Mouse (Mus musculus): Measurements from ENCODE around the gene Rbms3. TPM values are rescaled to one million over a fixed set of nuclear protein-coding genes. Genes with fewer than 3 reads are reported as not detected.

Rbms3 gene
- polyA plus RNA-seq, 1 experiment from 2014 or later: 86.1 TPM

GRCm38 (mm10) chr9:117356764-117357442, 272.8 kb downstream of the Rbms3 start:
- Histone ChIP-seq H3K4me3 (ENCODE audit: low read depth, low read length) (no peak overlapping the region), H3K27me3 (replicated peaks; ENCODE audit: control insufficient read depth, insufficient read depth, low read length) (no peaks in the 10 kb centered on the region), H3K36me3 (ENCODE audit: control insufficient read depth, insufficient read depth, low read length) (no peaks in the 10 kb centered on the region), H3K9ac (ENCODE audit: low read depth, low read length) (no peak overlapping the region), H3K9me3 (ENCODE audit: control insufficient read depth, low read length) (no peaks in the 10 kb centered on the region), H3K27ac (replicated peaks; ENCODE audit: low read depth, low read length) (no peak overlapping the region), H3K4me2 (ENCODE audit: low read depth, low read length) (peak overlapping the region; percentile 24; the same call in 1 of the 2 replicates), H3K4me1 (ENCODE audit: control insufficient read depth, insufficient read depth, low read length) (peaks cover 5% of the 10 kb centered on the region; the same call in 1 of the 2 replicates)
- ATAC-seq (ENCODE audit: low read depth) (peak; percentile 86), DNase-seq (ENCODE audit: low spot score) (peak; percentile 78)
- 15% methylated on average over 9 of the region's 9 CpGs for WGBS

- no peak overlapping the region for H3K4me3 ChIP-seq (ENCODE audit: low read depth, low read length)
- no peaks in the 10 kb centered on the region for H3K36me3 ChIP-seq (ENCODE audit: control insufficient read depth, insufficient read depth, low read length)
- DNase-seq (ENCODE audit: low spot score): no peak
- H3K9ac ChIP-seq (ENCODE audit: low read depth, low read length): no peak overlapping the region
- H3K4me2 ChIP-seq (ENCODE audit: low read depth, low read length): no peak overlapping the region
- H3K4me1 ChIP-seq (ENCODE audit: control insufficient read depth, insufficient read depth, low read length): peaks cover 5% of the 10 kb centered on the region; the same call in 1 of the 2 replicates
- WGBS: 83% methylated on average over 5 of the region's 5 CpGs
- no peaks in the 10 kb centered on the region for H3K9me3 ChIP-seq (ENCODE audit: control insufficient read depth, low read length)
- H3K27me3 ChIP-seq (replicated peaks; ENCODE audit: control insufficient read depth, insufficient read depth, low read length): no peaks in the 10 kb centered on the region
- no peak for ATAC-seq (ENCODE audit: low read depth)
- no peak overlapping the region for H3K27ac ChIP-seq (replicated peaks; ENCODE audit: low read depth, low read length)
Measured at GRCm38 (mm10) chr9:117355501-117355900, 274.2 kb downstream of the Rbms3 start.

GRCm38 (mm10) chr9:117342336-117342735, 287.4 kb downstream of the Rbms3 start:
- Histone ChIP-seq H3K27me3 (replicated peaks; ENCODE audit: control insufficient read depth, insufficient read depth, low read length) (no peaks in the 10 kb centered on the region), H3K9me3 (ENCODE audit: control insufficient read depth, low read length) (0 out of 2 replicates have a peak, but pooled peaks cover 8% of the 10 kb centered on the region), H3K4me1 (ENCODE audit: control insufficient read depth, insufficient read depth, low read length) (no peaks in the 10 kb centered on the region), H3K9ac (ENCODE audit: low read depth, low read length) (no peak overlapping the region), H3K4me3 (ENCODE audit: low read depth, low read length) (no peak overlapping the region), H3K4me2 (ENCODE audit: low read depth, low read length) (no peak overlapping the region), H3K36me3 (ENCODE audit: control insufficient read depth, insufficient read depth, low read length) (no peaks in the 10 kb centered on the region), H3K27ac (replicated peaks; ENCODE audit: low read depth, low read length) (no peak overlapping the region)
- DNase-seq (ENCODE audit: low spot score) (peak; percentile 53), ATAC-seq (ENCODE audit: low read depth) (no peak; the same call in 1 of the 2 replicates)
- WGBS: 55% methylated on average over 4 of the region's 4 CpGs

GRCm38 (mm10) chr9:117330681-117331080, 299.0 kb downstream of the Rbms3 start:
- 93% methylated on average over 5 of the region's 5 CpGs for WGBS
- H3K27ac ChIP-seq (replicated peaks; ENCODE audit: low read depth, low read length): no peak overlapping the region
- no peaks in the 10 kb centered on the region for H3K9me3 ChIP-seq (ENCODE audit: control insufficient read depth, low read length)
- H3K4me2 ChIP-seq (ENCODE audit: low read depth, low read length): no peak overlapping the region
- no peak for ATAC-seq (ENCODE audit: low read depth)
- no peaks in the 10 kb centered on the region for H3K27me3 ChIP-seq (replicated peaks; ENCODE audit: control insufficient read depth, insufficient read depth, low read length)
- no peak overlapping the region for H3K4me3 ChIP-seq (ENCODE audit: low read depth, low read length)
- H3K36me3 ChIP-seq (ENCODE audit: control insufficient read depth, insufficient read depth, low read length): no peaks in the 10 kb centered on the region
- H3K9ac ChIP-seq (ENCODE audit: low read depth, low read length): no peak overlapping the region
- no peak for DNase-seq (ENCODE audit: low spot score)
- H3K4me1 ChIP-seq (ENCODE audit: control insufficient read depth, insufficient read depth, low read length): no peaks in the 10 kb centered on the region

- Histone ChIP-seq H3K36me3 (ENCODE audit: control insufficient read depth, insufficient read depth, low read length) (no peaks in the 10 kb centered on the region), H3K9me3 (ENCODE audit: control insufficient read depth, low read length) (no peaks in the 10 kb centered on the region), H3K4me3 (ENCODE audit: low read depth, low read length) (no peak overlapping the region), H3K4me1 (ENCODE audit: control insufficient read depth, insufficient read depth, low read length) (no peaks in the 10 kb centered on the region), H3K9ac (ENCODE audit: low read depth, low read length) (no peak overlapping the region), H3K27me3 (replicated peaks; ENCODE audit: control insufficient read depth, insufficient read depth, low read length) (no peaks in the 10 kb centered on the region), H3K4me2 (ENCODE audit: low read depth, low read length) (no peak overlapping the region), H3K27ac (replicated peaks; ENCODE audit: low read depth, low read length) (no peak overlapping the region)
- ATAC-seq (ENCODE audit: low read depth) (no peak), DNase-seq (ENCODE audit: low spot score) (no peak)
- WGBS: 70% methylated on average over 3 of the region's 3 CpGs
Measured at GRCm38 (mm10) chr9:117319271-117319670, 310.4 kb downstream of the Rbms3 start.

GRCm38 (mm10) chr9:117318461-117318860, 311.3 kb downstream of the Rbms3 start:
- H3K27me3 ChIP-seq (replicated peaks; ENCODE audit: control insufficient read depth, insufficient read depth, low read length): no peaks in the 10 kb centered on the region
- DNase-seq (ENCODE audit: low spot score) (no peak), ATAC-seq (ENCODE audit: low read depth) (no peak)
- no peak overlapping the region for H3K27ac ChIP-seq (replicated peaks; ENCODE audit: low read depth, low read length)
- H3K4me3 ChIP-seq (ENCODE audit: low read depth, low read length): no peak overlapping the region
- H3K36me3 ChIP-seq (ENCODE audit: control insufficient read depth, insufficient read depth, low read length): no peaks in the 10 kb centered on the region
- 33% methylated on average over 4 of the region's 4 CpGs for WGBS
- no peaks in the 10 kb centered on the region for H3K4me1 ChIP-seq (ENCODE audit: control insufficient read depth, insufficient read depth, low read length)
- H3K4me2 ChIP-seq (ENCODE audit: low read depth, low read length): no peak overlapping the region
- H3K9ac ChIP-seq (ENCODE audit: low read depth, low read length): no peak overlapping the region
- H3K9me3 ChIP-seq (ENCODE audit: control insufficient read depth, low read length): no peaks in the 10 kb centered on the region

GRCm38 (mm10) chr9:117317251-117317650, 312.5 kb downstream of the Rbms3 start:
- Histone ChIP-seq H3K9ac (ENCODE audit: low read depth, low read length) (no peak overlapping the region), H3K4me2 (ENCODE audit: low read depth, low read length) (no peak overlapping the region), H3K9me3 (ENCODE audit: control insufficient read depth, low read length) (no peaks in the 10 kb centered on the region), H3K36me3 (ENCODE audit: control insufficient read depth, insufficient read depth, low read length) (no peaks in the 10 kb centered on the region), H3K4me1 (ENCODE audit: control insufficient read depth, insufficient read depth, low read length) (no peaks in the 10 kb centered on the region), H3K4me3 (ENCODE audit: low read depth, low read length) (no peak overlapping the region), H3K27ac (replicated peaks; ENCODE audit: low read depth, low read length) (no peak overlapping the region), H3K27me3 (replicated peaks; ENCODE audit: control insufficient read depth, insufficient read depth, low read length) (no peaks in the 10 kb centered on the region)
- 86% methylated on average over 7 of the region's 7 CpGs for WGBS
- ATAC-seq (ENCODE audit: low read depth): no peak
- DNase-seq (ENCODE audit: low spot score): no peak

- ATAC-seq (ENCODE audit: low read depth): no peak
- Histone ChIP-seq H3K4me1 (ENCODE audit: control insufficient read depth, insufficient read depth, low read length) (no peaks in the 10 kb centered on the region), H3K4me2 (ENCODE audit: low read depth, low read length) (no peak overlapping the region), H3K9me3 (ENCODE audit: control insufficient read depth, low read length) (peaks cover 4% of the 10 kb centered on the region; the same call in 1 of the 2 replicates), H3K27ac (replicated peaks; ENCODE audit: low read depth, low read length) (no peak overlapping the region), H3K9ac (ENCODE audit: low read depth, low read length) (no peak overlapping the region), H3K27me3 (replicated peaks; ENCODE audit: control insufficient read depth, insufficient read depth, low read length) (no peaks in the 10 kb centered on the region), H3K4me3 (ENCODE audit: low read depth, low read length) (no peak overlapping the region), H3K36me3 (ENCODE audit: control insufficient read depth, insufficient read depth, low read length) (no peaks in the 10 kb centered on the region)
- WGBS: 62% methylated on average over 11 of the region's 11 CpGs
- peak; percentile 14 for DNase-seq (ENCODE audit: low spot score)
Measured at GRCm38 (mm10) chr9:117313642-117314041, 316.1 kb downstream of the Rbms3 start.

GRCm38 (mm10) chr9:117309809-117310208, 319.9 kb downstream of the Rbms3 start:
- Histone ChIP-seq H3K4me3 (ENCODE audit: low read depth, low read length) (no peak overlapping the region), H3K4me2 (ENCODE audit: low read depth, low read length) (no peak overlapping the region), H3K27me3 (replicated peaks; ENCODE audit: control insufficient read depth, insufficient read depth, low read length) (no peaks in the 10 kb centered on the region), H3K36me3 (ENCODE audit: control insufficient read depth, insufficient read depth, low read length) (no peaks in the 10 kb centered on the region), H3K4me1 (ENCODE audit: control insufficient read depth, insufficient read depth, low read length) (no peaks in the 10 kb centered on the region), H3K27ac (replicated peaks; ENCODE audit: low read depth, low read length) (no peak overlapping the region), H3K9ac (ENCODE audit: low read depth, low read length) (no peak overlapping the region), H3K9me3 (ENCODE audit: control insufficient read depth, low read length) (peaks cover 4% of the 10 kb centered on the region; the same call in 1 of the 2 replicates)
- no peak for DNase-seq (ENCODE audit: low spot score)
- no peak for ATAC-seq (ENCODE audit: low read depth)
